15 mouse cellular contexts compared by ENCODE assay signal in the genomic region with DNA sequence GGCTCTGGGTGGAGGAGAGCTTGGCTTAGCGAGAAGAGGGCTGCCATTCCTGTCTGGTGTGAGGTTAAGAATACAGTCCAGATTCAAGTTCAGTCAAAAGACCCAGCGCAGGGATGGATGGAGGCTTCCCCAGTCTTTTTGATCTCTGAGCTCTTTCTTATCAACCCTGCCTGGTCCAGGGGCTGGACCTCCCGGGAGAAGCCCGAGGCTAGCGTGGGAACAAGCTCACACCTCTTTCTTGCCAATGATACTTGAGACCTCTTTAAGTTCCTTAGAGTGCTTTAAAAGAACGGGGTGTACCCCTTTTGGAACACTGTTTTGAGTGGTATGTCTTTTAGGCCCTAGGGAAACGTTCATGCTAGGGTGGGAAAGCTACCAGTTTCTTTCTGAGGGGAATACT. TPM values are rescaled to one million over a fixed set of nuclear protein-coding genes. Genes with fewer than 3 reads are reported as not detected.
"Had no signal": no experiment of that assay in that cellular context is flagged by ENCODE, and none has a peak within 500 bp of the region (broad histone marks: within the 10 kb centered on the region; RNA-seq: fewer than 3 reads in every experiment).

No protein-coding gene starts in this region.

- H3K27ac ChIP-seq: intestine, embryonic 15.5 days; kidney, embryonic 15.5 days; limb, embryonic 15.5 days; midbrain, embryonic 10.5 days; neural tube, embryonic 13.5 days; stomach, embryonic 15.5 days had no signal

- H3K9me3 ChIP-seq: intestine, embryonic 15.5 days; kidney, embryonic 15.5 days; limb, embryonic 15.5 days; midbrain, embryonic 10.5 days; neural tube, embryonic 13.5 days; stomach, embryonic 15.5 days had no signal

- H3K4me1 ChIP-seq: kidney, embryonic 15.5 days; limb, embryonic 15.5 days; neural tube, embryonic 13.5 days; stomach, embryonic 15.5 days had no signal

- H3K4me2 ChIP-seq: intestine, embryonic 15.5 days; kidney, embryonic 15.5 days; limb, embryonic 15.5 days; neural tube, embryonic 13.5 days; stomach, embryonic 15.5 days had no signal

- ATAC-seq: intestine, embryonic 15.5 days had no signal

- H3K27me3 ChIP-seq: intestine, embryonic 15.5 days; kidney, embryonic 15.5 days; limb, embryonic 15.5 days; neural tube, embryonic 13.5 days; stomach, embryonic 15.5 days had no signal

- DNase-seq: kidney, adult 2 months; kidney, postnatal 25 days; layer of hippocampus, postnatal 36 days; midbrain, embryonic 14.5 days; retina, postnatal 1 day; right cerebral cortex, postnatal 4 days; thymus, adult 2 months; thymus, postnatal 25 days had no signal

- H3K9ac ChIP-seq: intestine, embryonic 15.5 days; kidney, embryonic 15.5 days; limb, embryonic 15.5 days; neural tube, embryonic 13.5 days; stomach, embryonic 15.5 days had no signal

- H3K4me3 ChIP-seq: intestine, embryonic 15.5 days; kidney, embryonic 15.5 days; limb, embryonic 15.5 days; midbrain, embryonic 10.5 days; neural tube, embryonic 13.5 days; stomach, embryonic 15.5 days had no signal

- H3K36me3 ChIP-seq: neural tube, embryonic 13.5 days; stomach, embryonic 15.5 days had no signal

RNA-seq across cellular contexts. Expression of a gene that starts 11.1 kb away (rescaled TPM):
- total RNA-seq: monocyte, adult 5-6 weeks had no signal
